ENCODE assay signal across 8 mouse cellular contexts in the genomic region with DNA sequence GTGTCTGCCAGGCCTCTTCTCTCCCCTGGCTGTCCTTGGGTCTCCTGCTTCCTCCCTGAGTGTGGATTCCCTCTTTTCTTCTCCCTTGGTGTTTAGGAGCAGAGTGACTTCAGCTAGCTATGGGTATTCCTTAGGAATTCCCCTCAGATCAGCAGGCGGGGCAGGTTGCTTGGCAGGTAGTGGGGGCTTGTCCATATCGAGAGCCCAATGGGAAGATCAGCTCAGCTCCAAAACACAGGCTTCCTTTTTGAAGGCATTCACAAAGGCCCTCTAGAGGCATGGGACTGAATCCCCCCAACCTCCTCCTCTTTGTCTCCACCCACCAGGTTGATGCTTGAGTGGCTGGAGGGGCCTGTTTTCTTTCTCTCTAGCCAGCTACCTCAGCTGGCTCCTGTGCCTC. TPM values are rescaled to one million over a fixed set of nuclear protein-coding genes. Genes with fewer than 3 reads are reported as not detected.
DNase-seq lines count a peak whose midpoint lies in the region; ATAC-seq and TF ChIP-seq lines count a peak whose summit lies in the region.
"Had no signal": no experiment of that assay in that cellular context is flagged by ENCODE, and none has a peak within 500 bp of the region (broad histone marks: within the 10 kb centered on the region; RNA-seq: fewer than 3 reads in every experiment).

No protein-coding gene starts in this region.

- peak overlapping the region; percentile 98 for H3K4me2 ChIP-seq in lung, embryonic 16.5 days (ENCODE audit: low read depth, low read length)
- peak overlapping the region; percentile 85 for H3K4me2 ChIP-seq in forebrain, embryonic 14.5 days (ENCODE audit: low read length)
- peak overlapping the region; percentile 88 for H3K4me2 ChIP-seq in limb, embryonic 14.5 days (replicated peaks; ENCODE audit: low read depth, low read length, severe bottlenecking)
- H3K4me2 ChIP-seq in stomach, embryonic 15.5 days = peak overlapping the region; percentile 97

- H3K4me1 ChIP-seq in lung, embryonic 16.5 days (replicated peaks; ENCODE audit: control insufficient read depth, insufficient read depth, low read length) = peaks cover 35% of the 10 kb centered on the region
- peaks cover 16% of the 10 kb centered on the region for H3K4me1 ChIP-seq in forebrain, embryonic 14.5 days (ENCODE audit: control insufficient read depth, insufficient read depth, low read length)
- peaks cover 22% of the 10 kb centered on the region for H3K4me1 ChIP-seq in limb, embryonic 14.5 days (ENCODE audit: control insufficient read depth, insufficient read depth, low read length)
- peaks cover 39% of the 10 kb centered on the region for H3K4me1 ChIP-seq in stomach, embryonic 15.5 days

- peaks cover 30% of the 10 kb centered on the region for H3K36me3 ChIP-seq in lung, embryonic 16.5 days (ENCODE audit: control insufficient read depth, insufficient read depth, low read length)
- peaks cover 48% of the 10 kb centered on the region for H3K36me3 ChIP-seq in forebrain, embryonic 14.5 days (ENCODE audit: control insufficient read depth, insufficient read depth, low read length)
- peaks cover 53% of the 10 kb centered on the region for H3K36me3 ChIP-seq in limb, embryonic 14.5 days (ENCODE audit: control insufficient read depth, insufficient read depth, low read length)
- H3K36me3 ChIP-seq in stomach, embryonic 15.5 days = peaks cover 42% of the 10 kb centered on the region

- peak overlapping the region; percentile 75 for H3K4me3 ChIP-seq in lung, embryonic 16.5 days (ENCODE audit: low read length)
- H3K4me3 ChIP-seq in forebrain, embryonic 14.5 days (ENCODE audit: low read depth, low read length) = peak overlapping the region; percentile 89
- H3K4me3 ChIP-seq in limb, embryonic 14.5 days (replicated peaks; ENCODE audit: low read length) = peak overlapping the region; percentile 76
- peak overlapping the region; percentile 68; the same call in 1 of the 2 replicates for H3K4me3 ChIP-seq in stomach, embryonic 15.5 days (replicated peaks)

- WGBS in lung, embryonic 16.5 days = 35% methylated on average over 2 of the region's 2 CpGs
- WGBS in forebrain, embryonic 14.5 days = 8% methylated on average over 2 of the region's 2 CpGs
- 39% methylated on average over 2 of the region's 2 CpGs for WGBS in limb, embryonic 14.5 days
- WGBS in stomach, embryonic 15.5 days = 26% methylated on average over 2 of the region's 2 CpGs

- TF ChIP-seq POLR2A in limb, embryonic 14.5 days (IDR thresholded peaks at IDR 0.05; ENCODE audit: borderline replicate concordance, extremely low read depth, insufficient read depth, insufficient read length) = no peak

- ATAC-seq in lung, embryonic 16.5 days (ENCODE audit: low read depth) = no peak
- no peak for ATAC-seq in forebrain, embryonic 14.5 days
- ATAC-seq in limb, embryonic 14.5 days (ENCODE audit: low FRiP score, low read depth) = no peak
- ATAC-seq in stomach, embryonic 15.5 days (ENCODE audit: insufficient read depth, low FRiP score, low read depth) = no peak

- no peak overlapping the region for H3K27ac ChIP-seq in lung, embryonic 16.5 days (ENCODE audit: low read length)
- peak overlapping the region; percentile 86; the same call in 1 of the 2 replicates for H3K27ac ChIP-seq in forebrain, embryonic 14.5 days (ENCODE audit: low read depth, low read length)
- H3K27ac ChIP-seq in limb, embryonic 14.5 days (replicated peaks; ENCODE audit: low read depth, low read length) = no peak overlapping the region
- H3K27ac ChIP-seq in stomach, embryonic 15.5 days = no peak overlapping the region
- H3K27ac ChIP-seq: macrophage had no signal

- peak overlapping the region; percentile 91 for H3K9ac ChIP-seq in lung, embryonic 16.5 days (ENCODE audit: low read length)
- peak overlapping the region; percentile 97 for H3K9ac ChIP-seq in forebrain, embryonic 14.5 days (ENCODE audit: low read length)
- H3K9ac ChIP-seq in limb, embryonic 14.5 days (ENCODE audit: low read depth, low read length, severe bottlenecking) = peak overlapping the region; percentile 89
- H3K9ac ChIP-seq in stomach, embryonic 15.5 days = no peak overlapping the region

- no peaks in the 10 kb centered on the region for H3K9me3 ChIP-seq in lung, embryonic 16.5 days (ENCODE audit: control insufficient read depth, low read length)
- no peaks in the 10 kb centered on the region for H3K9me3 ChIP-seq in forebrain, embryonic 14.5 days (replicated peaks; ENCODE audit: control insufficient read depth, low read length)
- H3K9me3 ChIP-seq in limb, embryonic 14.5 days (ENCODE audit: control insufficient read depth, low read length) = no peaks in the 10 kb centered on the region
- H3K9me3 ChIP-seq in stomach, embryonic 15.5 days = no peaks in the 10 kb centered on the region

- DNase-seq in lung, postnatal 25 days (ENCODE audit: low spot score) = no peak
- DNase-seq in forebrain, embryonic 14.5 days (ENCODE audit: low spot score) = peak; percentile 70
- DNase-seq in limb, embryonic 14.5 days (ENCODE audit: low spot score) = no peak
- no peak for DNase-seq in adipocyte (ENCODE audit: low spot score)
- DNase-seq in thymus, postnatal 14 days = no peak

- H3K27me3 ChIP-seq in lung, embryonic 16.5 days (ENCODE audit: control insufficient read depth, insufficient read depth, low read depth, low read length) = no peaks in the 10 kb centered on the region
- H3K27me3 ChIP-seq in forebrain, embryonic 14.5 days (replicated peaks; ENCODE audit: control insufficient read depth, insufficient read depth, low read length) = no peaks in the 10 kb centered on the region
- no peaks in the 10 kb centered on the region for H3K27me3 ChIP-seq in limb, embryonic 14.5 days (ENCODE audit: control insufficient read depth, insufficient read depth, low read length)
- H3K27me3 ChIP-seq in stomach, embryonic 15.5 days (replicated peaks) = no peaks in the 10 kb centered on the region

RNA-seq across cellular contexts. Expression of gene Mtmr4, which starts 4.5 kb away (rescaled TPM):
- 33.5 and 33.9 TPM in 2 replicates for polyA plus RNA-seq in lung, embryonic 16.5 days (2015; fragmentation: Nextera tagmentation; extraction: Ambion mirVana)
- polyA plus RNA-seq in forebrain, embryonic 14.5 days (2014; fragmentation: Nextera tagmentation; extraction: Ambion mirVana) = 45.5 and 59.7 TPM in 2 replicates
- 33.2 and 37.8 TPM in 2 replicates for polyA plus RNA-seq in limb, embryonic 14.5 days (2012; rRNA removed)
- polyA plus RNA-seq in limb, embryonic 14.5 days (2014; fragmentation: Nextera tagmentation; extraction: Ambion mirVana) = 29.0 and 29.5 TPM in 2 replicates
- polyA plus RNA-seq in stomach, embryonic 15.5 days (2015; fragmentation: Nextera tagmentation; extraction: Ambion mirVana) = 25.6 and 26.5 TPM in 2 replicates

RNA-seq across cellular contexts. Expression of gene Hsf5, which starts 20.5 kb away (rescaled TPM):
- 0.25 and 0.26 TPM in 2 replicates for polyA plus RNA-seq in lung, embryonic 16.5 days (2015; fragmentation: Nextera tagmentation; extraction: Ambion mirVana)
- polyA plus RNA-seq in forebrain, embryonic 14.5 days (2014; fragmentation: Nextera tagmentation; extraction: Ambion mirVana) = 0.33 and 0.36 TPM in 2 replicates
- polyA plus RNA-seq in limb, embryonic 14.5 days (2012; rRNA removed) = 0.15 and 0.26 TPM in 2 replicates
- polyA plus RNA-seq in limb, embryonic 14.5 days (2014; fragmentation: Nextera tagmentation; extraction: Ambion mirVana) = 0.21 and 0.25 TPM in 2 replicates
- polyA plus RNA-seq in stomach, embryonic 15.5 days (2015; fragmentation: Nextera tagmentation; extraction: Ambion mirVana) = 0.26 and 0.31 TPM in 2 replicates
- polyA plus RNA-seq: macrophage had no signal

RNA-seq across cellular contexts. Expression of gene Sept4, which starts 27.8 kb away (rescaled TPM):
- polyA plus RNA-seq in lung, embryonic 16.5 days (2015; fragmentation: Nextera tagmentation; extraction: Ambion mirVana) = 96.9 and 111 TPM in 2 replicates
- 16.8 and 19.6 TPM in 2 replicates for polyA plus RNA-seq in forebrain, embryonic 14.5 days (2014; fragmentation: Nextera tagmentation; extraction: Ambion mirVana)
- polyA plus RNA-seq in limb, embryonic 14.5 days (2012; rRNA removed) = 20.4 and 25.8 TPM in 2 replicates
- polyA plus RNA-seq in limb, embryonic 14.5 days (2014; fragmentation: Nextera tagmentation; extraction: Ambion mirVana) = 20.5 and 25.7 TPM in 2 replicates
- polyA plus RNA-seq in stomach, embryonic 15.5 days (2015; fragmentation: Nextera tagmentation; extraction: Ambion mirVana) = 22.2 and 23.7 TPM in 2 replicates
- polyA plus RNA-seq: macrophage had no signal

RNA-seq across cellular contexts. Expression of gene Gm11492, which starts 30.0 kb away (rescaled TPM):
- polyA plus RNA-seq in lung, embryonic 16.5 days (2015; fragmentation: Nextera tagmentation; extraction: Ambion mirVana) = not detected in 2 replicates
- not detected in 2 replicates for polyA plus RNA-seq in forebrain, embryonic 14.5 days (2014; fragmentation: Nextera tagmentation; extraction: Ambion mirVana)
- polyA plus RNA-seq in limb, embryonic 14.5 days (2012; rRNA removed) = not detected in 2 replicates
- polyA plus RNA-seq in limb, embryonic 14.5 days (2014; fragmentation: Nextera tagmentation; extraction: Ambion mirVana) = not detected in 2 replicates
- polyA plus RNA-seq in stomach, embryonic 15.5 days (2015; fragmentation: Nextera tagmentation; extraction: Ambion mirVana) = not detected in 2 replicates
- polyA plus RNA-seq: macrophage had no signal
